Mouse (Mus musculus) R1 (cell line): ENCODE results near the gene Osbpl5.
"Not testable (repeated sequence)": the region's sequence is repeated elsewhere in the genome, so short reads cannot be mapped to it uniquely, and the experiment has no call there.

Source experiments
- DNase-seq: peaks from one replicate; pipeline ENCODE4 v3.0.0-alpha.2; 2018; ENCODE audit warnings: low read depth, low spot score

Gene Osbpl5

GRCm38 (mm10) chr7:143649034-143649768 lies 107.6 kb downstream of the Osbpl5 start, which contains the start of gene Tnfrsf22:
TSS of gene Tnfrsf22 (minus strand) at chr7:143649661.
- DNase-seq, result peak; percentile 91

DNA sequence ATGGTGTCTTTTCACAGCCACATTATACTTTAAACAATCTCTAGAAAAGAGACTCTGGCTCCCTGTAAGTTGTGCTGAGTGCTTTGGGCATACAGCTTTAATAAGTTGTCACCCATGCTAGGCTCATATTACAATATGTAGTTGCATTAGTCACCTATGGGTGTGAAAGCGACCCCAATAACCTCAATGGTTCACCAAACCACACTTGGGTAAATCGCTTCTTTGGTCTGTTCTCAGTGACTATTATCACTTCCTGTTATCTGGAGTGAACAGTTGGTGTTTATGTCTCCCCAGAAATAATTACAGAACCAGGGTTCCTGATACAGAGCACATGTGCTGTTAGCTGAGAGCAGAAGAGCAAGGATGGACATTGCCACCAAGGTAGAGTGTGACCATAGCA lies 112.8 kb downstream of the Osbpl5 start:
- DNase-seq, result not testable (repeated sequence)
